Mouse (Mus musculus) MEL-GATA-1-ER (cell line): Measurements from ENCODE around the gene Pcsk5.
"Not testable (repeated sequence)": the region's sequence is repeated elsewhere in the genome, so short reads cannot be mapped to it uniquely, and the experiment has no call there.

Experiments
- DNase-seq: peaks from one replicate; pipeline ENCODE4 v3.0.0-alpha.2; 2012; ENCODE audit warnings: low read depth; ENCODE audit errors: extremely low read depth

The Pcsk5 gene

GRCm38 (mm10) chr19:17482126-17482790 lies 355.2 kb downstream of the Pcsk5 start:
- no peak for DNase-seq

GRCm38 (mm10) chr19:17479471-17479870 lies 358.0 kb downstream of the Pcsk5 start:
- no peak for DNase-seq

GRCm38 (mm10) chr19:17476021-17476420 lies 361.4 kb downstream of the Pcsk5 start:
- no peak for DNase-seq

GRCm38 (mm10) chr19:17473138-17473537 lies 364.3 kb downstream of the Pcsk5 start:
- not testable (repeated sequence) for DNase-seq

GRCm38 (mm10) chr19:17471861-17472260 lies 365.6 kb downstream of the Pcsk5 start:
- no peak for DNase-seq

GRCm38 (mm10) chr19:17471196-17471595 lies 366.2 kb downstream of the Pcsk5 start:
- no peak for DNase-seq

- DNase-seq, result no peak
Observed at GRCm38 (mm10) chr19:17467556-17468211, 369.7 kb downstream of the Pcsk5 start.

- no peak for DNase-seq
Observed at GRCm38 (mm10) chr19:17452001-17452400, 385.4 kb downstream of the Pcsk5 start.

GRCm38 (mm10) chr19:17443581-17443980 lies 393.9 kb downstream of the Pcsk5 start:
- no peak for DNase-seq

- DNase-seq, result no peak
Observed at GRCm38 (mm10) chr19:17439476-17440189, 397.8 kb downstream of the Pcsk5 start.

- no peak for DNase-seq
Observed at GRCm38 (mm10) chr19:17436651-17437050, 400.8 kb downstream of the Pcsk5 start.

GRCm38 (mm10) chr19:17428561-17428914 lies 408.9 kb downstream of the Pcsk5 start:
- DNase-seq, result no peak

GRCm38 (mm10) chr19:17427824-17428560 lies 409.4 kb downstream of the Pcsk5 start:
- DNase-seq, result no peak

GRCm38 (mm10) chr19:17423306-17423705 lies 414.1 kb downstream of the Pcsk5 start:
- DNase-seq, result no peak

- no peak for DNase-seq
Observed at GRCm38 (mm10) chr19:17417855-17418254, 419.6 kb downstream of the Pcsk5 start.

GRCm38 (mm10) chr19:17412915-17413459 lies 424.4 kb downstream of the Pcsk5 start:
- DNase-seq, result no peak

GRCm38 (mm10) chr19:17410465-17411065 lies 426.9 kb downstream of the Pcsk5 start:
- DNase-seq, result no peak

GRCm38 (mm10) chr19:17409351-17409750 lies 428.1 kb downstream of the Pcsk5 start:
- no peak for DNase-seq

GRCm38 (mm10) chr19:17408591-17408990 lies 428.8 kb downstream of the Pcsk5 start:
- no peak for DNase-seq

GRCm38 (mm10) chr19:17406823-17407222 lies 430.6 kb downstream of the Pcsk5 start:
- no peak for DNase-seq

GRCm38 (mm10) chr19:17403175-17403574 lies 434.3 kb downstream of the Pcsk5 start:
- DNase-seq, result no peak
